Mouse (Mus musculus) ES-E14 (cell line): ENCODE results near the gene Map1lc3b. TPM values are rescaled to one million over a fixed set of nuclear protein-coding genes. Genes with fewer than 3 reads are reported as not detected.

Source experiments
- DNase-seq: peaks from one replicate; pipeline ENCODE4 v3.0.0-alpha.2; 2013; ENCODE audit warnings: low read depth, low spot score
- H3K27ac ChIP-seq: 2 replicates; pipeline ENCODE4 v1.5.1; 2012; ENCODE audit warnings: low read depth, mild to moderate bottlenecking, low read length, moderate library complexity, mixed read lengths; ENCODE audit not compliant: poor library complexity, insufficient read depth, severe bottlenecking
- H3K36me3 ChIP-seq: 2 replicates; pipeline ENCODE4 v1.6.1; 2012; ENCODE audit warnings: mild to moderate bottlenecking, low read length, moderate library complexity, mixed read lengths; ENCODE audit not compliant: control insufficient read depth, poor library complexity, insufficient read depth, severe bottlenecking
- H3K4me1 ChIP-seq, 2 experiments: fragments of 150-350 bp in 1 of 2; sonication (generic) in 1 of 2; 2 replicates each; pipeline ENCODE4 v1.6.1; 2012; ENCODE audit warnings: low read length in 2 of 2, mild to moderate bottlenecking in 1 of 2, mixed read lengths in 1 of 2; ENCODE audit not compliant: control insufficient read depth in 2 of 2, insufficient read depth in 2 of 2, poor library complexity in 1 of 2
- H3K4me3 ChIP-seq, 2 experiments: fragments of 150-350 bp in 1 of 2; sonication (generic) in 1 of 2; 2 replicates each; pipeline ENCODE4 v1.5.1; 2012; ENCODE audit warnings: low read length in 2 of 2, low read depth in 1 of 2, mild to moderate bottlenecking in 1 of 2, mixed read lengths in 1 of 2; ENCODE audit not compliant: insufficient read depth in 1 of 2, poor library complexity in 1 of 2, severe bottlenecking in 1 of 2
- H3K9ac ChIP-seq: 2 replicates; pipeline ENCODE4 v1.6.1; 2012; ENCODE audit warnings: low read depth, mild to moderate bottlenecking, low read length, mixed read lengths; ENCODE audit not compliant: poor library complexity, insufficient read depth, severe bottlenecking
- H3K9me3 ChIP-seq: fragments of 150-350 bp; sonication (generic); 2 replicates; pipeline ENCODE4 v1.6.1; 2012; ENCODE audit warnings: low read depth, mild to moderate bottlenecking, low read length; ENCODE audit not compliant: control insufficient read depth, insufficient read depth
- CHD2 ChIP-seq: IDR thresholded peaks from 2 replicates; pipeline ENCODE4 v1.6.1; 2014; ENCODE audit warnings: mild to moderate bottlenecking, low read depth, low read length, inconsistent platforms
- HCFC1 ChIP-seq: IDR thresholded peaks from 2 replicates; pipeline ENCODE4 v1.6.1; 2012; ENCODE audit warnings: low read length, inconsistent platforms, borderline replicate concordance; ENCODE audit not compliant: insufficient read depth
- MAFK ChIP-seq: IDR thresholded peaks from 2 replicates; pipeline ENCODE4 v1.6.1; 2014; ENCODE audit warnings: mild to moderate bottlenecking, low read depth, low read length, inconsistent platforms; ENCODE audit not compliant: insufficient read depth
- ZC3H11A ChIP-seq: IDR thresholded peaks from 2 replicates; pipeline ENCODE4 v1.6.1; 2012; ENCODE audit warnings: low read depth, mild to moderate bottlenecking, inconsistent platforms, low read length, borderline replicate concordance
- ZNF384 ChIP-seq: IDR thresholded peaks from 2 replicates; pipeline ENCODE4 v1.6.1; 2012; ENCODE audit warnings: low read depth, low read length, inconsistent platforms
- in situ Hi-C, 2 experiments: fragments of 600-800 bp; cut with MboI; formaldehyde crosslinking; loops; one replicate each; pipeline ENCODE4 v1.15.1; 2025; ENCODE audit warnings: low sequenced_read_pairs in 2 of 2, inconsistent platforms in 1 of 2; ENCODE audit not compliant: unreplicated experiment in 2 of 2
- total RNA-seq: library from RNA; depleted of rRNA; stranded (reverse); fragments of 300-350 nt; gene quantifications from 2 replicates; pipeline ENCODE4 v1.2.3, GENCODE M21; 2012

The Map1lc3b gene
- total RNA-seq, 1 experiment, result 92.4 TPM

DNA sequence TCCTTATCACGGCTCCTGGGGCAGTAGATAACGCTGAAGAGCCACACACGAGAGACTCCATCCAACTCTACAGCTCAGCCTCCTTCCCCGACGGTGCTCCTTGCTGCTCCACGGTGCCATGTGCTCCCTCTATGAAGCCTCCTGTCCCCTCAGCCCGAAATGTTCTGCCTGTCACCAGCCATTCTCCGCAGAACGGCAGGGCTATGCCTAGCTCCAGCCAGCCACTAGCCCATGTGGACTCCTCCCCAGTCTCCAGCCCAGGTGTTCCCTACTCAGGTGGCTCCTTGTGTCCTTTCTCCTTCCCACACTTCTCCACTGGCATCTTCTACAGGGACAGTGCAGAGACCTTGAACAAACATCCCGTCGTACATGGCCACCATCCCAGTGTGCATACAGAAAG lies 45.2 kb upstream of the Map1lc3b start:
- no peak overlapping the region for H3K9ac ChIP-seq
- H3K4me1 ChIP-seq, result peaks cover 0 to 3% of the 10 kb centered on the region in 2 experiments; a peak in 1 of 4 replicates
- no peaks in the 10 kb centered on the region for H3K9me3 ChIP-seq
- in situ Hi-C loops, result no loop called here
- no peak overlapping the region for H3K27ac ChIP-seq
- H3K36me3 ChIP-seq, result no peaks in the 10 kb centered on the region
- TF ChIP-seq ZNF384 (no peak), HCFC1 (no peak), ZC3H11A (no peak), CHD2 (no peak), MAFK (no peak)
- no peak overlapping the region for H3K4me3 ChIP-seq
- DNase-seq, result no peak

DNA sequence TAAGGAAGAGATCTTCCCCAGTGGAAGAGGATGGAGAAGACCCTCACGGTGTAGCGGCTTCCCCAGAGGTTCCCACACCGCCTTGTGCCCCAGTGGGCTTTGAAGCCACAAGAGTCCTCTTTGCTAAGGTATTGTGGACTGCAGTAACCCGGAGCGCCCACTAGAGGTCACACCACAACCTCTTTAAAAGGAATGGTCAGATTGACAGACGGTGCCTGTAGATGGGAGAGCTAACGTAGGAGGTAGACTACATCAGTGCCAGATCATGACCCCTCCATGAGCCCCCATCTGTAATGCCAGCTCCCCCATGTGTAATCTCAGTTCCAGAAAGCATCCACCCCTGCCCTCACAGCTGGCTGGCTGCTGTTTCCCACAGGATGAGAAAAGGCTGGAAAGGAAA lies 43.0 kb upstream of the Map1lc3b start:
- in situ Hi-C loops, result no loop called here
- Histone ChIP-seq H3K9ac (no peak overlapping the region), H3K4me1 (peaks cover 0 to 16% of the 10 kb centered on the region in 2 experiments; a peak in 2 of 4 replicates), H3K27ac (no peak overlapping the region), H3K36me3 (peaks cover 9% of the 10 kb centered on the region; the same call in 1 of the 2 replicates), H3K4me3 (no peak overlapping the region), H3K9me3 (no peaks in the 10 kb centered on the region)
- no peak for TF ChIP-seq CHD2
- TF ChIP-seq ZC3H11A, result peak; percentile 83; the same call in 1 of the 2 replicates
- DNase-seq, result peak; percentile 78

GRCm38 (mm10) chr8:121550056-121550455 lies 40.1 kb upstream of the Map1lc3b start:
- Histone ChIP-seq H3K27ac (no peak overlapping the region), H3K9ac (no peak overlapping the region), H3K4me1 (peaks cover 0 to 13% of the 10 kb centered on the region in 2 experiments; a peak in 2 of 4 replicates), H3K36me3 (peaks cover 27% of the 10 kb centered on the region), H3K9me3 (no peaks in the 10 kb centered on the region), H3K4me3 (no peak overlapping the region)
- in situ Hi-C loops, result no loop called here
- TF ChIP-seq CHD2, result no peak
- TF ChIP-seq ZNF384, result no peak
- TF ChIP-seq ZC3H11A, result no peak
- TF ChIP-seq MAFK, result no peak
- no peak for TF ChIP-seq HCFC1
- DNase-seq, result no peak

- no peak for TF ChIP-seq ZC3H11A
Measured at GRCm38 (mm10) chr8:121551065-121551985, 38.8 kb upstream of the Map1lc3b start.

More at GRCm38 (mm10) chr8:121551065-121551985, 38.8 kb upstream of the Map1lc3b start:
- Histone ChIP-seq H3K4me3 (no peak overlapping the region), H3K36me3 (peaks cover 32% of the 10 kb centered on the region), H3K27ac (no peak overlapping the region), H3K4me1 (peaks cover 0 to 13% of the 10 kb centered on the region in 2 experiments; a peak in 2 of 4 replicates), H3K9ac (no peak overlapping the region), H3K9me3 (no peaks in the 10 kb centered on the region)
- in situ Hi-C loops, result no loop called here
- DNase-seq, result no peak
